Mouse (Mus musculus): ENCODE results near the gene Egr4. TPM values are rescaled to one million over a fixed set of nuclear protein-coding genes. Genes with fewer than 3 reads are reported as not detected.

Egr4 gene
- polyA plus RNA-seq, 1 experiment from 2014 or later: not detected

DNA sequence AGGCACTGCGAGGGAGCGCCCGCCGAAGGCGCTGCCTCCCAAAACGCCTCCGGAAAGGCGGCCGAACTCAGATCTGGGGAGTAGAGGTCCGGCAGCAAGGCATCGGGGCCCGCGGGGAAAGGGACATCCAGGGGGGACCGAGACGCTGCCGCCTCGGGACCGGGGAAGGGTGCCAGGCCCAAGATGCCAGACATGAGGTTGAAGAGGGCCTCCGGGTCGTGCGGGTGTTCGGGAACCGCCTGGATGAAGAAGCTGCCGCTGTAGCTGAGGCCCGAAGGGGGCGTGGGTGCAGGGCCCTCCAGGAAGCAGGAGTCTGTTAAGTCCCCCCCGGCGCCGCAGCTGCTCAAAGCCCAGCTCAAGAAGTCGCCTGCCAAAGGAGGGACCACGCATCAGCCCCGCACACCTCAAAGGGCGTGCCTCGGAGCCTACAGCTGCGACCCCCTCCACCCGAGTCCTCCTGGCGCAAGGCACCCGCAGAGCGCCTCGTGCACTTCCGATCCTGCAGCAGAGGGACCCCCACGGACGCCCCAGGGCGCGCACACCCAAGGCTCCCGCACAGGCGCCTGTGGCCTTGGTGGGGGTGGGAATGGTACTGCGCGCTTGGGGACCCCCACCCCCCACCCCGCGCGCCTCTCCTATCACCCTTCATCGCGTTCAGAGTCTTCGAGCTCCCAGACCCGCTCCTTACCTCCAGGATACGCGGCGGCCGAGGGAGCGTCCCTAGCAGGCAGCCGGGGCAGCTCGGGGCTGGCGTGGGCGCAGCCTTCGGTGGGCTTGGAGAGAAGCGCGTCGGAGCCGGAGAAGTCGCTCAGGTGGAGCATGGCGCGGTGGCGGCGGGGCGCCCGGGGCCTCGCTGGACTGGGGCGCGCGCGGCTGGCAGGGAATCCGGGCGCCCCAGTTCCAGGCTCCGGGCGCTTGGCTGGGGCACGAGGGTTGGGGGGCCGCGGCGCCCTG lies 535 bp downstream of the Egr4 start:
- Histone ChIP-seq H3K4me3 (replicated peaks; ENCODE audit: low read length) (peak overlapping the region; percentile 52), H3K36me3 (ENCODE audit: control insufficient read depth, insufficient read depth, low read length) (no peaks in the 10 kb centered on the region), H3K27me3 (ENCODE audit: control insufficient read depth, insufficient read depth, low read length) (peaks cover 50% of the 10 kb centered on the region), H3K4me2 (ENCODE audit: low read depth, low read length) (peak overlapping the region; percentile 83), H3K9ac (ENCODE audit: low read length) (no peak overlapping the region), H3K9me3 (replicated peaks; ENCODE audit: control insufficient read depth, low read length) (no peaks in the 10 kb centered on the region), H3K27ac (ENCODE audit: low read length) (no peak overlapping the region), H3K4me1 (ENCODE audit: control insufficient read depth, insufficient read depth, low read length) (peaks cover 14% of the 10 kb centered on the region)
- under 1% methylated on average over 87 of the region's 90 CpGs for WGBS
- peak; percentile 46; the same call in 1 of the 2 replicates for ATAC-seq (ENCODE audit: insufficient read depth, low FRiP score)

DNA sequence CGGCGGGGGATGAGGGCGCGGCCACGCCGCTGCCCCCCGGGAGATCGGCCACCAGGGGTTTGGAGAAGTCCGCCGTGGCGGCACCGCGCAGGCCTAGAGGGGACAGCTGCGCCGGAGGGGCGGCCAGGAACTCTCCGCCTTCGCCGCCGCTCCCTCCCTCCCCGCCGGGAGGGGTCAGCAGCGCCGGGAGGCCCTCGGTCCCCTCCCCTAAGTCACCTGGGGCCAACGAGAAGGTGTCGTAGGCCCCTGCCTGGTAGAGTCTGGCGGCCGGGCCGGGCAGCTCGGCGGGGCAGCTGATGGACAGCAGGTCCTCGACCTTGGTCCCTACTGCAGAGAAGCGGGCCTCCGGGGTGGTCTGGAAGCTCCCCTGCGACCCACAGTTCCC lies 1.3 kb downstream of the Egr4 start:
- peak overlapping the region; percentile 48 for H3K4me2 ChIP-seq (ENCODE audit: low read depth, low read length)
- H3K36me3 ChIP-seq (ENCODE audit: control insufficient read depth, insufficient read depth, low read length): no peaks in the 10 kb centered on the region
- under 1% methylated on average over 32 of the region's 36 CpGs for WGBS

DNA sequence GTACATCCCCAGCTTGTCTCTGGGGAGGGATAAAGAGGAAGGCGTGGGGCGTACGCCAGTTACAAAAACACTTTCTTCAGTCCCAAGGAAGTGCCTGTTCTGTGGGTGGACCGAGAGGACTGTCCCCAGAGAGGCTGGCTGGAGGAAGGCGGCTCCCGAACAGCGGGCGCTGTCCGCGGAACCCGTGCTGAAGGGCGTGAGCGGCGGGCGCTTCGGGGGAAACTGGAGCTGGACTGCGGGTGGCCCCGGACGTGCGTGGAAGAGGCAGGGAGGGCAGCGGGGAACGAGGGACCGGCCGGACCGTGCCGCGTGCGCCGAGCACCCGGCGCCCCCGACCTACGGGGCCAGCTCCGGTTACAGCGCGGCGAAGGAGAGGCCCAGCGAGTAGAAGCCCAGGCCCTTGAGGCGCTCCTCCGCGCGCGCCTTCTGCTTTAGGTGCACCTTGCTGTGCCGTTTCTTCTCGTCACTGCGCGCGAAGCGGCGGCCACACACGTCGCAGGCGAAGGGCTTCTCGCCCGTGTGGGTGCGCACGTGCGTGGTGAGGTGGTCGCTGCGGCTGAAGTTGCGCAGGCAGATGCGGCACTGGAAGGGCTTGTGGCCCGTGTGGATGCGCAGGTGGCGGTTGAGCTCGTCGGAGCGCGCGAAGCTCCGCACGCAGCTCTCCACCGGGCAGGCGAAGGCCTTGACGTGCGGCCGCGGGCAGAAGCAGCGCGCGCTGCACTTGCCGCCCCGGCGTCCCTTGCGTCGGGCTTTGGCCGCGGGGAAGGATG lies 1.9 kb downstream of the Egr4 start:
- no peaks in the 10 kb centered on the region for H3K9me3 ChIP-seq (replicated peaks; ENCODE audit: control insufficient read depth, low read length)
- H3K4me1 ChIP-seq (ENCODE audit: control insufficient read depth, insufficient read depth, low read length): peaks cover 14% of the 10 kb centered on the region
- ATAC-seq (ENCODE audit: insufficient read depth, low FRiP score): no peak
- peak overlapping the region; percentile 26 for H3K4me3 ChIP-seq (replicated peaks; ENCODE audit: low read length)
- peak overlapping the region; percentile 48 for H3K4me2 ChIP-seq (ENCODE audit: low read depth, low read length)
- H3K27me3 ChIP-seq (ENCODE audit: control insufficient read depth, insufficient read depth, low read length): peaks cover 53% of the 10 kb centered on the region
- H3K9ac ChIP-seq (ENCODE audit: low read length): no peak overlapping the region
- H3K36me3 ChIP-seq (ENCODE audit: control insufficient read depth, insufficient read depth, low read length): no peaks in the 10 kb centered on the region
- no peak overlapping the region for H3K27ac ChIP-seq (ENCODE audit: low read length)
- under 1% methylated on average over 82 of the region's 88 CpGs for WGBS

More for the DNA sequence above, 1.3 kb downstream of the Egr4 start:
- Histone ChIP-seq H3K9ac (ENCODE audit: low read length) (no peak overlapping the region), H3K4me1 (ENCODE audit: control insufficient read depth, insufficient read depth, low read length) (peaks cover 14% of the 10 kb centered on the region), H3K27ac (ENCODE audit: low read length) (no peak overlapping the region), H3K9me3 (replicated peaks; ENCODE audit: control insufficient read depth, low read length) (no peaks in the 10 kb centered on the region), H3K27me3 (ENCODE audit: control insufficient read depth, insufficient read depth, low read length) (peaks cover 50% of the 10 kb centered on the region), H3K4me3 (replicated peaks; ENCODE audit: low read length) (peak overlapping the region; percentile 26)
- no peak for ATAC-seq (ENCODE audit: insufficient read depth, low FRiP score)

DNA sequence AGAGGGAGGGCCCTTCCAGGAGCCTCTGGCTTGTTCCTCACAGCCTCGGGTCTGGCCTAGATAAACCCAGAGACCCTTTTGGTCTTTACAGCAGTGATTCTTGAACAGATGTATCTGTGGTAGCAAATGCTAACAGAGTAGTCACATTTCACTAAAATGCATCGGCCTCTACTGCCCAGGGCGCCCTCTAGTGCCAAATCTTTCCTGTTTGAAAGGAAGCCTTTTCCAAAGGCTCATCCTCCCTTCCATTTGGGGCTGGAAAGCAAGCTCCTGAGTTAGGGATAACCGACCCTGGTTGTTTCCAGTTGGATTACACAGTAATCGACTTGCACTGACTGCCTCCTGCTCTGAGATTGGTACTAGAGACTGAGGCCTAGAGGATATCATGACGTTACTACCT lies 2.9 kb downstream of the Egr4 start:
- H3K4me2 ChIP-seq (ENCODE audit: low read depth, low read length): no peak overlapping the region
- H3K4me3 ChIP-seq (replicated peaks; ENCODE audit: low read length): no peak overlapping the region
- H3K9ac ChIP-seq (ENCODE audit: low read length): no peak overlapping the region
- peaks cover 49% of the 10 kb centered on the region for H3K27me3 ChIP-seq (ENCODE audit: control insufficient read depth, insufficient read depth, low read length)
- no peaks in the 10 kb centered on the region for H3K9me3 ChIP-seq (replicated peaks; ENCODE audit: control insufficient read depth, low read length)
- no peak for ATAC-seq (ENCODE audit: insufficient read depth, low FRiP score)
- WGBS: 2% methylated on average over 6 of the region's 6 CpGs
- peaks cover 14% of the 10 kb centered on the region for H3K4me1 ChIP-seq (ENCODE audit: control insufficient read depth, insufficient read depth, low read length)
- H3K36me3 ChIP-seq (ENCODE audit: control insufficient read depth, insufficient read depth, low read length): no peaks in the 10 kb centered on the region
- H3K27ac ChIP-seq (ENCODE audit: low read length): no peak overlapping the region

DNA sequence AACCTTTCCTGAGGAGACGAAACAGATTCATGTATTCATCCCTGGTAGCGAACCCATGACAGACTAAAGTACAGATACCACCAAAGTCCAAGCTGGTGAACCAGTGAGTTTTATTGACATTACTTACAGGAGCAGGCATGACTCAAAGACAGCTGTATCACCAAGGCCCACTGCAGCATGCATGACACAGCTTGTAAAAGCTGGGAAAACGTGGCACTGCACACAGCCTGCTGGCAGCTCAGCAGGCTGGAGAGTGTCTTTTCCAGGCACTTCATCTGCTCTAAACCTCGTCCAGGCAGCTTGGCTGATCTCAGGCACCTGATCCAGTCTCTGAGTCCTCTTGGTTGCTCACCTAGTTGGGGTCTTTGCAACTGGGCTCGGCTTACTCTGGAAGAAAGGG lies 4.8 kb downstream of the Egr4 start:
- ATAC-seq (ENCODE audit: insufficient read depth, low FRiP score): no peak
- no peak overlapping the region for H3K4me3 ChIP-seq (replicated peaks; ENCODE audit: low read length)
- peaks cover 39% of the 10 kb centered on the region for H3K27me3 ChIP-seq (ENCODE audit: control insufficient read depth, insufficient read depth, low read length)
- no peaks in the 10 kb centered on the region for H3K36me3 ChIP-seq (ENCODE audit: control insufficient read depth, insufficient read depth, low read length)
- no peak overlapping the region for H3K27ac ChIP-seq (ENCODE audit: low read length)
- WGBS: 41% methylated on average over 5 of the region's 5 CpGs
- H3K9ac ChIP-seq (ENCODE audit: low read length): no peak overlapping the region
- no peak overlapping the region for H3K4me2 ChIP-seq (ENCODE audit: low read depth, low read length)
- H3K9me3 ChIP-seq (replicated peaks; ENCODE audit: control insufficient read depth, low read length): no peaks in the 10 kb centered on the region
- peaks cover 14% of the 10 kb centered on the region for H3K4me1 ChIP-seq (ENCODE audit: control insufficient read depth, insufficient read depth, low read length)

DNA sequence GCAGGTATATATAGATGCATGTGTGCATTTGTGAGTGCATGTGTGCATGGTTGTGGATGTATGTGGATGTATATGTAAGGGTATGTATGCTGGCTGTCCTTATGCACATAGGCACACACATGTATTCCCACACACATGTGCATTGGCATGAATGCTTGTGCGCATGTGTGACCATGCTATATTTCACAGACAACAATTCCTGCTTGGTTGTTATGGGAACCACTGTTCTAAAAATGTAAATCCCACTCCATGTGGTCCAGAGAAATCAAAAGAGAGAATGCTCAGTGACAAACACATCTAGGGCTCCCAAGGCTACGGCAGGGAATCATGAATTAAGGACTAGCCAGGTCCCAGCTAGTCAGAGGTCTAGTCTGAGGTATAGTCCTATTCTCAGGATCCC lies 8.5 kb downstream of the Egr4 start:
- no peak for ATAC-seq (ENCODE audit: insufficient read depth, low FRiP score)
- Histone ChIP-seq H3K4me2 (ENCODE audit: low read depth, low read length) (no peak overlapping the region), H3K9me3 (replicated peaks; ENCODE audit: control insufficient read depth, low read length) (no peaks in the 10 kb centered on the region), H3K9ac (ENCODE audit: low read length) (no peak overlapping the region), H3K36me3 (ENCODE audit: control insufficient read depth, insufficient read depth, low read length) (no peaks in the 10 kb centered on the region), H3K27me3 (ENCODE audit: control insufficient read depth, insufficient read depth, low read length) (peaks cover 11% of the 10 kb centered on the region), H3K4me1 (ENCODE audit: control insufficient read depth, insufficient read depth, low read length) (no peaks in the 10 kb centered on the region; the same call in 1 of the 2 replicates), H3K27ac (ENCODE audit: low read length) (no peak overlapping the region), H3K4me3 (replicated peaks; ENCODE audit: low read length) (no peak overlapping the region)
- WGBS: 82% methylated on average over 2 of the region's 2 CpGs

DNA sequence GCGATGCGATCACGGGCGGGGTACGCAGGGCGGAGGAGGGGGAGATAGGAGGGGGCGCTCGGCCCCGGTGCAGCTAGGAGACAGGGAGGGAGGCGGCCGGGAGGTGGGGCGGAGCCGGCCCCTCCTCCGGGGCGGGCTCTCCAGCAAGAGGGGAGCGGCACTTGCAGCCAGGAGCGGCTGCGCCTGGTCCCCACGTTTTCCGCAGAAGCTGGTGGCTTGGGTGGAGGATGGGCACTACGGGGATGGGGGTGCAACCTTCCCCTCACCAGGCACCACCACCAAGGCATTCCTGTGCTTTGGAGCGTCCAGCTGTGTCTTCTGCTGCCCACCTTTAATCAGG lies 10.5 kb downstream of the Egr4 start, which contains the start of gene Fbxo41:
Gene Fbxo41, minus strand, starts transcription at position 84 of the 340 bp plus-strand sequence.
- Histone ChIP-seq H3K4me1 (ENCODE audit: control insufficient read depth, insufficient read depth, low read length) (no peaks in the 10 kb centered on the region; the same call in 1 of the 2 replicates), H3K9ac (ENCODE audit: low read length) (peak within 1 kb of the TSS; percentile 73), H3K4me3 (replicated peaks; ENCODE audit: low read length) (peak within 1 kb of the TSS; percentile 75), H3K27ac (ENCODE audit: low read length) (no peak within 1 kb of the TSS), H3K27me3 (ENCODE audit: control insufficient read depth, insufficient read depth, low read length) (peaks cover 11% of the 10 kb centered on the region; the same call in 1 of the 2 replicates), H3K9me3 (replicated peaks; ENCODE audit: control insufficient read depth, low read length) (no peaks in the 10 kb centered on the region), H3K4me2 (ENCODE audit: low read depth, low read length) (peak within 1 kb of the TSS; percentile 91), H3K36me3 (ENCODE audit: control insufficient read depth, insufficient read depth, low read length) (no peaks in the 10 kb centered on the region)
- WGBS: 2% methylated on average over 20 of the region's 22 CpGs
- peak; percentile 48; the same call in 1 of the 2 replicates for ATAC-seq (ENCODE audit: insufficient read depth, low FRiP score)

DNA sequence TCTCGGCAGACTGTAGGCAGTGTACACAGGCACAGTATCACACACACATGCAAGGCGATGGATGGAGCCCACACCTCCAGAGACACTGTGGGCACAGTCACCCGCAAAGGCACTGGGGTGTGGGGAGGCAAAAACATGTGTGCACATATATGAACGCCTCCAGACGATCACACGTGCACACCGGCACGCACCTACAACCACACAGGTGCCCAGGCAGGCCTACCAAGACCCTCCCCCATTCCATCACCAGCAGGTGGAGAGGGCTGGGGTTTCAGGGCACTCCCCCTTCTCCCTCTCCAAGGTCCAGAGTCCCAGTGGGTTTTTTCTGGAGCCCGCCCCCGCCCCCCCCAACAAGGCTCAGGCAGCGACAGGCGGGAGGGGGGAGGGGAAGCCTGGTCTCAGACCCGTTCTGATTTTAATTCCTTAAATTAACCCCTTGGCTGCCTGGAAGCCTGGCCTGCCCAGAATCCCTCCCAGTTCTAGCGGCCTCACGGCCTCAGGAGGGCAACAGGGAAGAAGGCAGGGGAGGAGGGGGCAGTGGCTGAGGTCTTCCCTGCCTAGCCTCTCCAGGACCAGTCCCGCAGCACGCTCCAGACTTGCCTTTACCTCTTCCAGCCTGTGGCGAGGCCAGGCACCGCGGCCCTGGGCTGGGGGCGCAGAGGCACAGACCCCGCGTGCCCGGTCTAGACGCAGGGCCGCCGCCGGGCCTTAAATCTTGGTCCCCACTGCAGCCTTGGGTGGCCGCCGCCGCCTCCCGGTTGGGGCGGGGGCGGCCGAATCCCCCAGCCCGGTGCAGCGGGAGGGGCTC lies 11.1 kb downstream of the Egr4 start:
- peak overlapping the region; percentile 75 for H3K4me3 ChIP-seq (replicated peaks; ENCODE audit: low read length)
- WGBS: 2% methylated on average over 37 of the region's 37 CpGs
- H3K9me3 ChIP-seq (replicated peaks; ENCODE audit: control insufficient read depth, low read length): no peaks in the 10 kb centered on the region
- peak overlapping the region; percentile 73 for H3K9ac ChIP-seq (ENCODE audit: low read length)
- H3K36me3 ChIP-seq (ENCODE audit: control insufficient read depth, insufficient read depth, low read length): no peaks in the 10 kb centered on the region
- peak overlapping the region; percentile 91 for H3K4me2 ChIP-seq (ENCODE audit: low read depth, low read length)
- no peaks in the 10 kb centered on the region; the same call in 1 of the 2 replicates for H3K4me1 ChIP-seq (ENCODE audit: control insufficient read depth, insufficient read depth, low read length)
- no peak overlapping the region for H3K27ac ChIP-seq (ENCODE audit: low read length)
- H3K27me3 ChIP-seq (ENCODE audit: control insufficient read depth, insufficient read depth, low read length): peaks cover 11% of the 10 kb centered on the region; the same call in 1 of the 2 replicates
- ATAC-seq (ENCODE audit: insufficient read depth, low FRiP score): peak; percentile 49; the same call in 1 of the 2 replicates
